Mouse (Mus musculus): ENCODE measurements at regions not wholly inside any gene's neighbourhood (a gene's known extent, or its start where the extent isn't known, plus 50 kb on each side); places are given as distances from the start of the nearest gene placed in this dataset.

DNA sequence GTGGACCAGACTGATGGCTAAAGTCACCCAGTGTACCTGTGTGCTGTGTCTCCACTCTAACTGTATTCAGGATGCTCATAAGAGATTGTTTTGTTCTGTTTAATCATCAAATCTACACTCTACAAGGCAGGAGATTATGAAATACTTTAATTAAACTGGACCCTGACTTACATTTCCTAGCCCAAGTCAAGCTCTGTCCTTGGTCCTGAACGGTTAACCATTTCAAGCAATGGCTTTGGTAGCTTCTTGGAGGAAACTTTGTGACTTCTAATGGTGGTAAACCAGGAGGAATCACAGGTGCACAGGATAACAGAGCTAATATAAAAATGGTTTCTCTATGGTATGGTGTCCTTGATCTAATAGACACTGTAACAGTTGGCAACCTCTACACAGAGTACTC, 370.4 kb downstream of the Nbas start:
- DNase-seq: peak; percentile 63
